Mouse (Mus musculus) bone marrow macrophage, adult 2 months (primary cell): Measurements from ENCODE around the gene Tmem131.

Experiments used
- CTCF ChIP-seq: IDR thresholded peaks from 2 replicates; pipeline ENCODE4 v1.5.1; 2012; ENCODE audit warnings: low read depth, mild to moderate bottlenecking, low read length, moderate library complexity
- POLR2A ChIP-seq: IDR thresholded peaks from 2 replicates; pipeline ENCODE4 v1.6.1; 2012; ENCODE audit warnings: mild to moderate bottlenecking, low read depth, low read length, borderline replicate concordance

DNA sequence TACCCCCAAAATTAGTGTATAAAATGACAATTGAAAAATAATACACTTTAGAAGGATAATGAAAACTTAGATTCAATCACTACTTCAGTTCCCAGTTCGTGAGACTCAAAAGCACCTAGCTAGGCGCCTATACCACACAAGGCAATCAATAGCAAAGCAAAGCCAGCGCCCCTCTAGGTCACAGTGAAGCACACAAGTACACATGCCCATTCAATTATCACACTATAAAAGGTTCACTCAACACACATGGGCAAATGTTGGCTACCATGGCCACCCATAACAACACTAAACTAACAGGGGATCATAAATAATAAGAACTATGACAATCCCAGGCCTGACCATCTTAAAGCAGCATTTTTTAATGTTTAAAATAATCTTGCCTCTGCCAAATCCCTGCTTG lies 5.8 kb downstream of the Tmem131 start:
- TF ChIP-seq POLR2A (no peak), CTCF (no peak)
